Mouse (Mus musculus) kidney, embryonic 16.5 days (tissue): Measurements from ENCODE around the gene Jsrp1. TPM values are rescaled to one million over a fixed set of nuclear protein-coding genes. Genes with fewer than 3 reads are reported as not detected.

Experiments used
- ATAC-seq: fragments of 200-750 bp; cut with Nextera tagmentation; 2 replicates; pipeline ENCODE4 v1.8.0; 2017; ENCODE audit warnings: moderate TSS enrichment; ENCODE audit not compliant: low FRiP score, low TSS enrichment
- H3K27ac ChIP-seq: fragments of 300-500 bp; sonication (generic); 2 replicates; pipeline ENCODE4 v1.5.1; 2014; ENCODE audit warnings: low read length
- H3K27me3 ChIP-seq: fragments of 300-500 bp; sonication (generic); 2 replicates; pipeline ENCODE4 v1.6.1; 2014; ENCODE audit warnings: low read length, control low read depth, mixed read lengths; ENCODE audit not compliant: insufficient read depth
- H3K36me3 ChIP-seq: fragments of 300-500 bp; sonication (generic); 2 replicates; pipeline ENCODE4 v1.6.1; 2014; ENCODE audit warnings: low read length, control low read depth, mixed read lengths; ENCODE audit not compliant: insufficient read depth
- H3K4me1 ChIP-seq: fragments of 300-500 bp; sonication (generic); 2 replicates; pipeline ENCODE4 v1.6.1; 2014; ENCODE audit warnings: low read length, control low read depth, mixed read lengths; ENCODE audit not compliant: insufficient read depth
- H3K4me2 ChIP-seq: fragments of 300-500 bp; sonication (generic); replicated peaks from 2 replicates; pipeline ENCODE4 v1.6.1; 2014; ENCODE audit warnings: low read depth, low read length
- H3K4me3 ChIP-seq: fragments of 300-500 bp; sonication (generic); 2 replicates; pipeline ENCODE4 v1.5.1; 2014; ENCODE audit warnings: mild to moderate bottlenecking, low read length
- H3K9ac ChIP-seq: fragments of 300-500 bp; sonication (generic); replicated peaks from 2 replicates; pipeline ENCODE4 v1.6.1; 2014; ENCODE audit warnings: low read length
- H3K9me3 ChIP-seq: fragments of 300-500 bp; sonication (generic); 2 replicates; pipeline ENCODE4 v1.6.1; 2016; ENCODE audit warnings: low read length, control low read depth
- whole genome bisulfite sequencing: fragments of 180-500 bp; shearing (Covaris S2); extraction: QIAGEN DNeasy Blood & Tissue Kit; methylation state at CpG from one replicate; pipeline ENCODE4 v1.1.7; 2014; 5-methylcytosine and 5-hydroxymethylcytosine counted together
- polyA plus RNA-seq: library from polyadenylated mRNA; unstranded; fragments of >200 nt; fragmentation: Nextera tagmentation; extraction: Ambion mirVana; gene quantifications from 2 replicates; pipeline ENCODE4 v1.2.1, GENCODE M21; 2015

The Jsrp1 gene
- polyA plus RNA-seq, 1 experiment from 2014 or later = 4.5 TPM

GRCm38 (mm10) chr10:80848571-80848970 is 35.3 kb upstream of the Jsrp1 start:
- Histone ChIP-seq H3K9ac (no peak overlapping the region), H3K4me3 (no peak overlapping the region), H3K9me3 (no peaks in the 10 kb centered on the region), H3K27me3 (peaks cover 20% of the 10 kb centered on the region), H3K4me2 (no peak overlapping the region), H3K36me3 (peaks cover 21% of the 10 kb centered on the region; the same call in 1 of the 2 replicates), H3K4me1 (peaks cover 9% of the 10 kb centered on the region; the same call in 1 of the 2 replicates), H3K27ac (no peak overlapping the region)
- ATAC-seq = peak; percentile 17; the same call in 1 of the 2 replicates
- 8% methylated on average over 10 of the region's 10 CpGs for WGBS

- H3K27me3 ChIP-seq = peaks cover 37% of the 10 kb centered on the region
- H3K27ac ChIP-seq = no peak overlapping the region
- no peak overlapping the region for H3K9ac ChIP-seq
These were observed 32.4 kb upstream of the Jsrp1 start for GRCm38 (mm10) chr10:80845732-80846131.

GRCm38 (mm10) chr10:80845055-80845693 is 31.9 kb upstream of the Jsrp1 start:
- Histone ChIP-seq H3K4me3 (no peak overlapping the region), H3K4me1 (peaks cover 11% of the 10 kb centered on the region; the same call in 1 of the 2 replicates), H3K4me2 (no peak overlapping the region), H3K9me3 (no peaks in the 10 kb centered on the region), H3K27me3 (peaks cover 37% of the 10 kb centered on the region), H3K9ac (no peak overlapping the region), H3K36me3 (no peaks in the 10 kb centered on the region), H3K27ac (no peak overlapping the region)
- WGBS = 56% methylated on average over 8 of the region's 8 CpGs
- no peak for ATAC-seq

More at GRCm38 (mm10) chr10:80845732-80846131, 32.4 kb upstream of the Jsrp1 start:
- H3K4me3 ChIP-seq = no peak overlapping the region
- no peaks in the 10 kb centered on the region for H3K36me3 ChIP-seq
- H3K9me3 ChIP-seq = no peaks in the 10 kb centered on the region
- H3K4me1 ChIP-seq = peaks cover 11% of the 10 kb centered on the region; the same call in 1 of the 2 replicates
- ATAC-seq = no peak
- 65% methylated on average over 12 of the region's 12 CpGs for WGBS
- H3K4me2 ChIP-seq = no peak overlapping the region

- peaks cover 11% of the 10 kb centered on the region; the same call in 1 of the 2 replicates for H3K4me1 ChIP-seq
- peak within 1 kb of the TSS; percentile 46 for H3K4me3 ChIP-seq
- peak within 1 kb of the TSS; percentile 61 for H3K9ac ChIP-seq
- H3K9me3 ChIP-seq = no peaks in the 10 kb centered on the region
- H3K4me2 ChIP-seq = peak within 1 kb of the TSS; percentile 63
- 4% methylated on average over 51 of the region's 51 CpGs for WGBS
- H3K27ac ChIP-seq = no peak within 1 kb of the TSS
- ATAC-seq = no peak
- peaks cover 37% of the 10 kb centered on the region for H3K27me3 ChIP-seq
- no peaks in the 10 kb centered on the region for H3K36me3 ChIP-seq
These were observed 30.7 kb upstream of the Jsrp1 start, which contains the start of gene Lingo3 for GRCm38 (mm10) chr10:80843931-80844547. Gene Lingo3 (minus strand): TSS chr10:80844039.

- peak overlapping the region; percentile 63 for H3K4me2 ChIP-seq
- peaks cover 11% of the 10 kb centered on the region; the same call in 1 of the 2 replicates for H3K4me1 ChIP-seq
- H3K27ac ChIP-seq = no peak overlapping the region
- H3K27me3 ChIP-seq = peaks cover 37% of the 10 kb centered on the region
- H3K9ac ChIP-seq = peak overlapping the region; percentile 61
- 10% methylated on average over 32 of the region's 32 CpGs for WGBS
- H3K4me3 ChIP-seq = peak overlapping the region; percentile 46
- H3K9me3 ChIP-seq = no peaks in the 10 kb centered on the region
- no peak for ATAC-seq
- H3K36me3 ChIP-seq = no peaks in the 10 kb centered on the region
These were observed 30.0 kb upstream of the Jsrp1 start for GRCm38 (mm10) chr10:80843087-80843930.

GRCm38 (mm10) chr10:80842334-80842733 is 29.0 kb upstream of the Jsrp1 start:
- Histone ChIP-seq H3K4me2 (no peak overlapping the region), H3K36me3 (no peaks in the 10 kb centered on the region), H3K27ac (no peak overlapping the region), H3K27me3 (peaks cover 37% of the 10 kb centered on the region), H3K4me1 (peaks cover 11% of the 10 kb centered on the region; the same call in 1 of the 2 replicates), H3K4me3 (no peak overlapping the region), H3K9ac (no peak overlapping the region), H3K9me3 (no peaks in the 10 kb centered on the region)
- 80% methylated on average over 15 of the region's 15 CpGs for WGBS
- ATAC-seq = no peak

- Histone ChIP-seq H3K27me3 (peaks cover 37% of the 10 kb centered on the region), H3K27ac (no peak overlapping the region), H3K4me2 (no peak overlapping the region), H3K9ac (no peak overlapping the region), H3K4me3 (no peak overlapping the region), H3K36me3 (no peaks in the 10 kb centered on the region), H3K4me1 (peaks cover 11% of the 10 kb centered on the region; the same call in 1 of the 2 replicates), H3K9me3 (no peaks in the 10 kb centered on the region)
- no peak for ATAC-seq
- WGBS = 84% methylated on average over 2 of the region's 2 CpGs
These were observed 28.4 kb upstream of the Jsrp1 start for GRCm38 (mm10) chr10:80841685-80842084.

- no peak overlapping the region for H3K4me3 ChIP-seq
- 56% methylated on average over 6 of the region's 6 CpGs for WGBS
- 0 out of 2 replicates have a peak, but pooled peaks cover 9% of the 10 kb centered on the region for H3K9me3 ChIP-seq
- peaks cover 11% of the 10 kb centered on the region; the same call in 1 of the 2 replicates for H3K4me1 ChIP-seq
- H3K9ac ChIP-seq = no peak overlapping the region
- H3K27ac ChIP-seq = no peak overlapping the region
- H3K4me2 ChIP-seq = no peak overlapping the region
- no peak for ATAC-seq
- H3K27me3 ChIP-seq = peaks cover 46% of the 10 kb centered on the region
- H3K36me3 ChIP-seq = no peaks in the 10 kb centered on the region
These were observed 26.6 kb upstream of the Jsrp1 start for GRCm38 (mm10) chr10:80839848-80840247.

GRCm38 (mm10) chr10:80838346-80838912 is 25.1 kb upstream of the Jsrp1 start:
- Histone ChIP-seq H3K4me3 (no peak overlapping the region), H3K9me3 (peaks cover 16% of the 10 kb centered on the region; the same call in 1 of the 2 replicates), H3K9ac (no peak overlapping the region), H3K4me2 (no peak overlapping the region), H3K36me3 (no peaks in the 10 kb centered on the region), H3K4me1 (peaks cover 2% of the 10 kb centered on the region; the same call in 1 of the 2 replicates), H3K27ac (no peak overlapping the region), H3K27me3 (peaks cover 44% of the 10 kb centered on the region)
- WGBS = 71% methylated on average over 2 of the region's 2 CpGs
- ATAC-seq = no peak
